Mouse (Mus musculus) intestine, postnatal 0 days (tissue): ENCODE measurements at regions not wholly inside any gene's neighbourhood (a gene's known extent, or its start where the extent isn't known, plus 50 kb on each side); places are given as distances from the start of the nearest gene placed in this dataset.
A peak's percentile ranks its signal among the peaks of the same experiment; 100 is the strongest.

Experiments used
- ATAC-seq: fragments of 200-750 bp; cut with Nextera tagmentation; 2 replicates; pipeline ENCODE4 v1.8.0; 2017; ENCODE audit warnings: mild to moderate bottlenecking, moderate TSS enrichment, moderate library complexity
- H3K27ac ChIP-seq: fragments of 300-500 bp; sonication (generic); 2 replicates; pipeline ENCODE4 v1.5.1; 2014; ENCODE audit warnings: mild to moderate bottlenecking, low read depth, low read length, moderate library complexity
- H3K27me3 ChIP-seq: fragments of 300-500 bp; sonication (generic); replicated peaks from 2 replicates; pipeline ENCODE4 v1.6.1; 2014; ENCODE audit warnings: low read length, mixed read lengths; ENCODE audit not compliant: control insufficient read depth, insufficient read depth
- H3K36me3 ChIP-seq: fragments of 300-500 bp; sonication (generic); 2 replicates; pipeline ENCODE4 v1.6.1; 2014; ENCODE audit warnings: mild to moderate bottlenecking, moderate library complexity; ENCODE audit not compliant: control insufficient read depth, insufficient read depth
- H3K4me1 ChIP-seq: fragments of 300-500 bp; sonication (generic); replicated peaks from 2 replicates; pipeline ENCODE4 v1.6.1; 2014; ENCODE audit warnings: antibody characterized with exemption, low read length, mixed read lengths; ENCODE audit not compliant: control insufficient read depth, insufficient read depth
- H3K4me2 ChIP-seq: fragments of 300-500 bp; sonication (generic); replicated peaks from 2 replicates; pipeline ENCODE4 v1.6.1; 2014; ENCODE audit warnings: low read depth, mild to moderate bottlenecking, moderate library complexity
- H3K4me3 ChIP-seq: fragments of 300-500 bp; sonication (generic); 2 replicates; pipeline ENCODE4 v1.5.1; 2014; ENCODE audit warnings: low read depth, low read length
- H3K9ac ChIP-seq: fragments of 300-500 bp; sonication (generic); 2 replicates; pipeline ENCODE4 v1.6.1; 2014; ENCODE audit warnings: mild to moderate bottlenecking, low read depth, low read length
- H3K9me3 ChIP-seq: fragments of 300-500 bp; sonication (generic); 2 replicates; pipeline ENCODE4 v1.6.1; 2016; ENCODE audit warnings: mixed run types; ENCODE audit not compliant: control insufficient read depth
- CTCF ChIP-seq: sonication (generic); IDR thresholded peaks from 2 replicates; pipeline ENCODE4 v1.5.1; 2016; ENCODE audit warnings: low read depth, mild to moderate bottlenecking, control low read depth, antibody characterized with exemption, moderate library complexity
- WGBS: fragments of 180-500 bp; shearing (Covaris S2); extraction: QIAGEN DNeasy Blood & Tissue Kit; methylation state at CpG from one replicate; pipeline ENCODE4 v1.1.7; 2014; 5-methylcytosine and 5-hydroxymethylcytosine counted together

DNA sequence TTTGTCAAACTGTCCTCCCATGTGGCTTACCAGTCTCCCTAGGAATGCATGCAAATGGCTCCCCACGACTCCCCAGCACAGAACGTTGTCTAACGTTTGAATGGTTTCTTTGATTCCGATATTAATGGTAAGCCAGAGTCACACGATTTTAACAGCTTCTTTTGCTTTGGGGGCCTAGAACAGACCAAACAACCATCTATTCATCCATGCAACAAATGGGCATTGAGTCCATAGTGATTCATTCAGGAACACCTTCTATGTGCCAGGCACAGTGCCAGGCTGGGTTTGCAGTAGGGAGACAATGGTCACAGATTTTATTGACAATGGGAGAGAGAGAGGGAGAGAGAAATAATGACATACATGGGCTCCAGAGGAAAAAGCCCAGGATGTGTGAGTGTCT, 118.6 kb upstream of the Ptch1 start:
- no peaks in the 10 kb centered on the region for H3K36me3 ChIP-seq
- no peak overlapping the region for H3K4me2 ChIP-seq
- no peaks in the 10 kb centered on the region for H3K4me1 ChIP-seq
- no peak overlapping the region for H3K4me3 ChIP-seq
- no peak for ATAC-seq
- no peak for TF ChIP-seq CTCF
- H3K9ac ChIP-seq: no peak overlapping the region
- no peak overlapping the region for H3K27ac ChIP-seq
- no peaks in the 10 kb centered on the region for H3K9me3 ChIP-seq
- no peaks in the 10 kb centered on the region; the same call in 1 of the 2 replicates for H3K27me3 ChIP-seq
- WGBS: 87% methylated on average over 5 of the region's 5 CpGs

DNA sequence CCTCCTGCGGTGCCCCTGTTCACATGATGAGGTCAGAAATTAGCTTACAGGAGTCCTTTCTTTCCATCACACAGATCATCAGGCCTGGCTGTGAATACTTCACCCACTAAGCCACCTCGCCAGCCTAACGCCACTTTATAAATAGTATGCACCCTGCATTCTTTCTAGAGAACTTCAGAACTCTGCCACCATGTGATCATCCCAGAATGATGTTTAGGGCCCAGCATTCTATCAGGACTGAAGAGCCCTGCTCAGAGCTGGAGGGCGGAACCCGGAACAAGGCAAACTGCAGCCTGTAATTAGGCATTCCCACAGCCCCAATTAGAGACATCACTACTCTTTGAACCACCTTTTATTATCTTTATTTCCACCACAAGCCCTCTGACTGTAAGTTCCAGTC, 120.2 kb upstream of the Ptch1 start:
- Histone ChIP-seq H3K4me1 (no peaks in the 10 kb centered on the region), H3K27me3 (no peaks in the 10 kb centered on the region; the same call in 1 of the 2 replicates), H3K27ac (no peak overlapping the region), H3K4me3 (no peak overlapping the region), H3K9me3 (no peaks in the 10 kb centered on the region), H3K36me3 (no peaks in the 10 kb centered on the region), H3K4me2 (no peak overlapping the region), H3K9ac (no peak overlapping the region)
- ATAC-seq: no peak
- TF ChIP-seq CTCF: no peak
- 75% methylated on average over 5 of the region's 5 CpGs for WGBS

DNA sequence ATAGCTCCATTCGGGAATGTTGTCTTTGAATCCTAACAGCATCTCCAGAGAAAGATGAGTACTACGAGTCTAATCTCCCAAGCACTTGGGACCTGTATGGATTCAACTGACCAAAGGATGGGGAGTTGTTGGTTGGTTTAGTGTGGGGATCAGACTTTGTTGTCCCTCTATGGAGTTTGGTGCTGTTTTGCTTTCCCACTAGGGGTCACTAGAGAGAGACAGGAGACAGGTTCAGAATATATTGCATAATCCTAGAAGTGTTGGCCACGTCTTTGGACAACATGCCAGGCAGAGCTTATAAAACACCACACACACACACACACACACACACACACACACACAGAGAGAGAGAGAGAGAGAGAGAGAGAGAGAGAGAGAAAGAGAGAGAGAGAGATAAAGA, 118.6 kb upstream of the Ercc6l2 start:
- Histone ChIP-seq H3K4me2 (no peak overlapping the region), H3K9ac (no peak overlapping the region), H3K36me3 (no peaks in the 10 kb centered on the region), H3K9me3 (no peaks in the 10 kb centered on the region), H3K27me3 (no peaks in the 10 kb centered on the region; the same call in 1 of the 2 replicates), H3K4me1 (no peaks in the 10 kb centered on the region), H3K4me3 (no peak overlapping the region), H3K27ac (no peak overlapping the region)
- 54% methylated on average over 3 of the region's 3 CpGs for WGBS
- TF ChIP-seq CTCF: peak; percentile 80
- ATAC-seq: no peak

DNA sequence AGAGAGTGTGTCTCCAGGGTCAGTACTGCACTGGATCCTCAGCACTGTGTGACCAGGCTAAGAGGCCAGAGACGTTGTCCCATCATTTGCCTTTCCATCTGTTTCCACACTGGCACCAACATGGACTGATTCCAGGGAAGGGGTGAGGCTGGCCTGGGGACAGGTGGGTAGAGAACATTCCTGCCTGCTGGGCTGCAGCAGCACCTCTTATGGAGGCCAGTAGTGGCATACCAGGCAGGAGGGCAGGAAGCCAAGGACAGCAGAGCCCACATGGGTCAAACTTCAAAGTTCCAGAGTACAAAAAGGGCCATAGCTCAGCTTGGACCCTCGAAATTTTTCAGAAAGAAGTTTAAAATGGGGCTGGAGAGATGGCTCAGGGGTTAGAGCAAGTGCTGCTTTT, 115.4 kb upstream of the Ercc6l2 start:
- no peak for TF ChIP-seq CTCF
- Histone ChIP-seq H3K27ac (no peak overlapping the region), H3K36me3 (no peaks in the 10 kb centered on the region), H3K9ac (no peak overlapping the region), H3K4me2 (no peak overlapping the region), H3K9me3 (no peaks in the 10 kb centered on the region), H3K4me3 (no peak overlapping the region), H3K27me3 (no peaks in the 10 kb centered on the region), H3K4me1 (no peaks in the 10 kb centered on the region)
- no peak for ATAC-seq
- 55% methylated on average over 2 of the region's 2 CpGs for WGBS

DNA sequence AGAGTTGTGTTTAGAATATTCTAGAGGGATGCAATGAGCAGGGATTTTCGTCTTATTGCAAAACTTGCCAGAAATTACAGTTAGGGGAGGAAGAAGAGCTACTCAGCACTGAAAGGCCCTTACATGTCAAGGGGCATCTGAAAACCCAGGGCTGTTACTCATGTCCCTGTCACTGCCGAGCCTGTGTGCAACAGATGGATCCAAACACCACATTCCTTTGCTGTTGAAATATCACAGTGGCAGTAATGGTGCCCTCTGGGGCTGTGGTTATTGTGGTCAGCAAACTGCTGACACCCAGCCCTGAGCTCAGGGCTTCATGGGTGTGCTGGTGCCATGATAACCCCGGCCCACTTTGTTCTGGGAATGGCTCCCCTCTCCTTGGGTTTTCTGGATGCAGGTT, 114.3 kb upstream of the Ercc6l2 start:
- Histone ChIP-seq H3K9me3 (no peaks in the 10 kb centered on the region), H3K4me3 (no peak overlapping the region), H3K36me3 (no peaks in the 10 kb centered on the region), H3K4me1 (no peaks in the 10 kb centered on the region), H3K27ac (peak overlapping the region; percentile 35; the same call in 1 of the 2 replicates), H3K9ac (no peak overlapping the region), H3K27me3 (no peaks in the 10 kb centered on the region), H3K4me2 (no peak overlapping the region)
- no peak for ATAC-seq
- 50% methylated on average over 3 of the region's 3 CpGs for WGBS
- TF ChIP-seq CTCF: no peak

DNA sequence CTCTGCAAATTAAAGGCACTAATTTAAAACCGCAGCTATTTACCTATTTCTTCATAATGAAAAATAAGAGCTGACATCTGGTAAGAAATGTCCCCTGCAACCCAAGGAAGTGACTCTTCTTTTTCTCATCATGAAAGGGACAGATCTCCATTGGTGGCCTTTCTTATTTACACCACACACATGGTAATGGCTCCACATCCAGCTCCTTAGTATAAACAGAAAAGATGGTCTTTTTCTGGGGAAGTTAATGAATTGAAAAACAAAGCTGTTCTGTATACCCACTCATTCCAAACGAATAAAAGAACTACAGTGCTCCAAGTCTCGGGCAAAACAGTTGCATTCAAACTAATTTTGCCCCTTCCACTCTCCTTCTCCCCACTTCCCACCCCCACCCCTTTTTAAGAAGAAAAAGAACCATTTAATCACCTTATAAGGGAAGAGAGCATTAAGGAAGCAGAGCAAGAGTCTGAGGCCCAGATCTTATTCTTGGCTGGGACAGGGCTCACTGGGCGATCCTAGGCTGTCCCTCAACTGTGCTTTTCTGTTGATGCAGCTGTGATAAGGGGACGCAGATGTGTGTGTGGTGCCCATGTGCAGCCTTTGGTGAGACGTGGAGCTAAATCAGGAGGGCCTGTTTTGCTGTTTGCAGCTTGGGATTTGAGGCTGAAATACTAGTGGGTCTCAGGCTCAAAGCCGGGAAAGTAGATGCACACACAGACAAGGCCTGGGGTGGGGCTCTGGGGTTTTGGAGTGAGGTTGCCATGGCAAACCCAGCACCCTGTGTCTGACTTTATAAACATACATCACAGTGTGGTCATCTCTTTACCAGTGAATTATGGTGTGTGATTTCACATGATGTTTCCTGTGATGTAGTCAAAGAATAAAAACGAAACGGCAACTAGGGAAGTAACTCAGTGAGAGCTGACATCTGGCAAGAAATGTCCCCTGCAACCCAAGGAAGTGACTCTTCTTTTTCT, 113.6 kb upstream of the Ercc6l2 start:
- Histone ChIP-seq H3K4me2 (no peak overlapping the region), H3K9ac (no peak overlapping the region), H3K27me3 (no peaks in the 10 kb centered on the region), H3K36me3 (no peaks in the 10 kb centered on the region), H3K9me3 (no peaks in the 10 kb centered on the region), H3K4me3 (no peak overlapping the region), H3K4me1 (no peaks in the 10 kb centered on the region), H3K27ac (peak overlapping the region; percentile 35; the same call in 1 of the 2 replicates)
- no peak for ATAC-seq
- 43% methylated on average over 9 of the region's 9 CpGs for WGBS
- no peak for TF ChIP-seq CTCF
